Mouse (Mus musculus) hindbrain, postnatal 0 days (tissue): Measurements from ENCODE around the gene Esr1. TPM values are rescaled to one million over a fixed set of nuclear protein-coding genes. Genes with fewer than 3 reads are reported as not detected.
A peak's percentile ranks its signal among the peaks of the same experiment; 100 is the strongest.
"Not testable (repeated sequence)": the region's sequence is repeated elsewhere in the genome, so short reads cannot be mapped to it uniquely, and the experiment has no call there.

Experiments
- ATAC-seq: fragments of 200-750 bp; cut with Nextera tagmentation; 2 replicates; pipeline ENCODE4 v1.8.0; 2017; ENCODE audit warnings: mild to moderate bottlenecking, moderate TSS enrichment, moderate library complexity
- DNase-seq: peaks from one replicate; pipeline ENCODE4 v3.0.0-alpha.2; 2015; ENCODE audit warnings: low spot score
- H3K27ac ChIP-seq: fragments of 300-500 bp; sonication (generic); 2 replicates; pipeline ENCODE4 v1.5.1; 2014; ENCODE audit warnings: mild to moderate bottlenecking
- H3K27me3 ChIP-seq: fragments of 300-500 bp; sonication (generic); 2 replicates; pipeline ENCODE4 v1.6.1; 2014; ENCODE audit warnings: low read length, mixed read lengths; ENCODE audit not compliant: insufficient read depth
- H3K36me3 ChIP-seq: fragments of 300-500 bp; sonication (generic); 2 replicates; pipeline ENCODE4 v1.6.1; 2014; ENCODE audit warnings: low read length, mixed read lengths; ENCODE audit not compliant: insufficient read depth
- H3K4me1 ChIP-seq: fragments of 300-500 bp; sonication (generic); 2 replicates; pipeline ENCODE4 v1.6.1; 2014; ENCODE audit warnings: antibody characterized with exemption, low read length, mixed read lengths; ENCODE audit not compliant: insufficient read depth
- H3K4me2 ChIP-seq: fragments of 300-500 bp; sonication (generic); 2 replicates; pipeline ENCODE4 v1.6.1; 2014; ENCODE audit warnings: low read depth, mild to moderate bottlenecking, low read length, moderate library complexity, mixed read lengths
- H3K4me3 ChIP-seq: fragments of 300-500 bp; sonication (generic); 2 replicates; pipeline ENCODE4 v1.5.1; 2014; ENCODE audit warnings: low read length
- H3K9ac ChIP-seq: fragments of 300-500 bp; sonication (generic); replicated peaks from 2 replicates; pipeline ENCODE4 v1.6.1; 2014; ENCODE audit warnings: mild to moderate bottlenecking, low read length, moderate library complexity, mixed read lengths
- H3K9me3 ChIP-seq: fragments of 300-500 bp; sonication (generic); 2 replicates; pipeline ENCODE4 v1.6.1; 2016; ENCODE audit warnings: low read length, mixed read lengths
- CTCF ChIP-seq: IDR thresholded peaks from 2 replicates; pipeline ENCODE4 v1.5.1; 2016; ENCODE audit warnings: antibody characterized with exemption, control low read depth, low read depth
- WGBS: fragments of 180-500 bp; shearing (Covaris S2); extraction: QIAGEN DNeasy Blood & Tissue Kit; methylation state at CpG from one replicate; pipeline ENCODE4 v1.1.7; 2014; 5-methylcytosine and 5-hydroxymethylcytosine counted together
- polyA plus RNA-seq: library from polyadenylated mRNA; unstranded; fragments of >200 nt; fragmentation: Nextera tagmentation; extraction: Ambion mirVana; gene quantifications from 2 replicates; pipeline ENCODE4 v1.2.1, GENCODE M21; 2015
- total RNA-seq: library from RNA; depleted of rRNA; stranded (reverse); fragments of >200 nt; gene quantifications from 2 replicates; pipeline ENCODE4 v1.2.3, GENCODE M21; 2014

Gene Esr1
- total and polyA plus RNA-seq, 2 experiments from 2014 or later = 0.58 to 0.63 TPM

DNA sequence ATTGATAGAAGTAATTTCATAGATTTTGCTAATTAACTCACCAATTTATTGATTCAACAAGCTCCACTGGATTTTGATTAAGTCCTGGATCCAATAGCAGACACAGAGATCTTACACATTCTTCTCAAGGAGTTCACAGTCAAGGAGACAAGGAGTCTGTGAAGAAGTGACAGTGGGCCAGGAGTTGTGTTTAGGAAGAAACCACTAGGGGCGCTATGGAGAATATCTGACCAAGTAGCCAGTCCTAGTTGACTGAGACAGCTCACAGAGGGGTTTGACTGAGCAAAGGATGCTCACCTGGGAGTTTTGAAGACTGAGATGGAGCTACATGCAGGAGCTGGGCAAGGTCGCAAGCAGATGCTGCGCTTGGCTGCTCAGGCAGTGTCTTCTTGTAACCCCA is 113.5 kb downstream of the Esr1 start:
- 52% methylated on average over 3 of the region's 3 CpGs for WGBS
- H3K9me3 ChIP-seq = no peaks in the 10 kb centered on the region
- H3K27me3 ChIP-seq = no peaks in the 10 kb centered on the region
- peak; percentile 59 for DNase-seq
- no peak overlapping the region for H3K4me2 ChIP-seq
- H3K9ac ChIP-seq = no peak overlapping the region
- no peak overlapping the region for H3K4me3 ChIP-seq
- ATAC-seq = no peak
- H3K27ac ChIP-seq = no peak overlapping the region
- TF ChIP-seq CTCF = peak; percentile 54
- H3K4me1 ChIP-seq = no peaks in the 10 kb centered on the region
- no peaks in the 10 kb centered on the region for H3K36me3 ChIP-seq

DNA sequence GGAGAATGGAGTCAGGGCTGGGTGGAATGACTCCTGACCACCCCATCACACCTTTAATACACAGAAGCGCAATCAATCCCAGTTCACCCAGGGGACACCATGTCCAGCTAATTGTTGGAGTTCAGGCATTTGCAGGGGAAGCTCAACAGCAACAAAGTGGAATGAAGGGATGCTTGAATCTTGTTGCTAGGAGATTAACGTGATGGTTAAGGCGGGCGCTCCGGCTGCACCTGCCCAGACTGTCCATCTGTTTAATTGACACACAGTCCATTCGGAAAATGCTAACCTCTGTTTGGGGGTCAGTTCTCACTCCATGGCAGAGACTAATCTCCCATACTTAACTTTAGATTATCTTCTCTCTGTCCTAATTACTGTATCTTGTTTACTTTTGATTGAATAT is 114.7 kb downstream of the Esr1 start:
- Histone ChIP-seq H3K4me3 (no peak overlapping the region), H3K27me3 (no peaks in the 10 kb centered on the region), H3K9ac (no peak overlapping the region), H3K36me3 (no peaks in the 10 kb centered on the region), H3K9me3 (no peaks in the 10 kb centered on the region), H3K4me1 (no peaks in the 10 kb centered on the region), H3K27ac (no peak overlapping the region), H3K4me2 (no peak overlapping the region)
- ATAC-seq (no peak), DNase-seq (peak; percentile 11)
- 47% methylated on average over 6 of the region's 6 CpGs for WGBS
- no peak for TF ChIP-seq CTCF

DNA sequence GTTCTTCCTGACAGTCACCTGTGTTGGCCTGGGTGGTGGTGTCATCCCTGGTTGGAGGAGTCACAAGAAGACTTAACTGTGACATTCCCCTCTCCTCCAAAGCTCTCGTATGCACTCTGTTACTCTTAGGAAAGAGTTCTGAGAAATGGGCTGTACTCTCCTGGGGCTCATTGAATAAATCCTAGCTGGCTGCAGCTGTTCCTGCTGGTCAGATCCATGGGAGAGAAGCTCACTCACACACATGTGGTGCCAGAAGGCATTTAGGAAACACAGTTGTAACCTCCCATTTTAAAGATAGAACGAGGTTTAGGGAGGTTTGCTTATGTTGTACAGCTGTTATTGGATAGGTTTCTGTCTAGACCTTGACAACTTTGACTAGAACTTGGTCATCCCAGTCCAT is 120.9 kb downstream of the Esr1 start:
- DNase-seq (no peak), ATAC-seq (no peak)
- Histone ChIP-seq H3K4me1 (no peaks in the 10 kb centered on the region), H3K4me3 (no peak overlapping the region), H3K36me3 (no peaks in the 10 kb centered on the region), H3K27me3 (no peaks in the 10 kb centered on the region), H3K27ac (no peak overlapping the region), H3K9ac (no peak overlapping the region), H3K4me2 (no peak overlapping the region), H3K9me3 (no peaks in the 10 kb centered on the region)
- TF ChIP-seq CTCF = no peak
- 83% methylated on average over 2 of the region's 2 CpGs for WGBS

DNA sequence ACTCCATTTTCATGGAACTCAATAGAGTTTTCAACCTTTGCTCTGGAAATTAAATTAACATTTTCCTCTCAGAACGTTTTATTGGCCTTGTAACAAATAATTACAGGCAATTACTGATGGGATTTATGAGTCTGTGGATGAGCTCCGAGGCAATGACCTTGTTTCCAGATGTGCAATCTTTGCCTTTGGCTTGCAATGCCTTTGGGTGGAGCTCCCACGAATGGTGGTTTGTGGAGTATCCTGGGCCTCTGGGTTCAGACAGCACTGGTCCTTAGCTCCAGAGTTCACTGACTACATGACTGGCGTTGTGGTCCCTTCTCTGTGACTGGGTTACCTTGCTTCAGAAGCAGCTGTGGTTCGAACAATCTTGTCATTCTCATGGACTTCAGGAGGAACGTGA is 122.6 kb downstream of the Esr1 start:
- H3K9me3 ChIP-seq = no peaks in the 10 kb centered on the region
- ATAC-seq (no peak), DNase-seq (no peak)
- no peaks in the 10 kb centered on the region for H3K36me3 ChIP-seq
- H3K4me2 ChIP-seq = no peak overlapping the region
- no peak overlapping the region for H3K27ac ChIP-seq
- H3K4me3 ChIP-seq = no peak overlapping the region
- no peak overlapping the region for H3K9ac ChIP-seq
- H3K27me3 ChIP-seq = no peaks in the 10 kb centered on the region
- 78% methylated on average over 6 of the region's 6 CpGs for WGBS
- H3K4me1 ChIP-seq = no peaks in the 10 kb centered on the region
- no peak for TF ChIP-seq CTCF

DNA sequence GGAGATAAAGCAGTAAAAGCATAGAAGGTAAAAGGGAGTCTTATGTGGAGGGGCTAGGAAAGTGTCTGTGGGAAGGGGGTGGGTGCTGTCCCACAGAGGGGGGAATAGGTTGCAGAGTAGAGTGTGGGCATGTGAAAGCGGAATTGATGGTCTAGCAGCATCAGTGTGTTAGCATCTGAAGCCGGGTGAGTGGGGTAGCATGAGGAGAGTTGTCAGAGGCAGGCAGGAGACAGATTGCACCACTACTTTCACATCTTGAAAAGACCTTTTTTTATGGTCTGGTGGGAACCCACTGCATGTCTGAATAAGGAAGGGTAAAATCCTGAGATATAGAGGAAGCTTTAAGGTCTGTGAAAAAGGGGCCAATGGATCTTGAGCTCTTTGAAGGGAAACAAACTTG is 123.5 kb downstream of the Esr1 start:
- no peak for ATAC-seq
- WGBS = 93% methylated on average over 2 of the region's 2 CpGs

DNA sequence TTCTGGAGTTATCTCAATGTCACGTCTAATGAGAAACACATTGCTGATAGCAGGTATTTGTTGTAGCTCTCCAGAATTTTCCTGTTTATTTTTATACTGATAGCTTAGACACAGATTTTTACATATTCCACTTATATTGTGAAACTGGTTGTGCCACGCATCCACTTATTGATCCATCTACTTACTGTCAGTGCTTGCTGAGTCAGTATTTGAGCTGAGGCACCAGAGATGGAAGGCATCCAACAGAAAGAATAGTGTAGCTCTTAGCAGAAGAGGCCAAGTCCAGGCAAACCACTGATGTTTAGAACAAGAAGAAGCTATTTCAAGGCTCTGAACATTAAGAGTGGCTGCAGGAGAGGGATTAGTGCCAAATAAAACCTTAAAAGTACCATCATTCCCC is 126.9 kb downstream of the Esr1 start:
- TF ChIP-seq CTCF = no peak
- Histone ChIP-seq H3K9me3 (no peaks in the 10 kb centered on the region), H3K4me3 (no peak overlapping the region), H3K27ac (no peak overlapping the region), H3K4me2 (no peak overlapping the region), H3K9ac (no peak overlapping the region), H3K36me3 (no peaks in the 10 kb centered on the region), H3K4me1 (no peaks in the 10 kb centered on the region), H3K27me3 (no peaks in the 10 kb centered on the region)
- no peak for ATAC-seq
- 93% methylated on average over 2 of the region's 2 CpGs for WGBS
- DNase-seq = no peak

More for the DNA sequence above, 123.5 kb downstream of the Esr1 start:
- H3K9ac ChIP-seq = no peak overlapping the region
- H3K36me3 ChIP-seq = no peaks in the 10 kb centered on the region
- H3K4me2 ChIP-seq = no peak overlapping the region
- no peak for TF ChIP-seq CTCF
- no peaks in the 10 kb centered on the region for H3K27me3 ChIP-seq
- no peaks in the 10 kb centered on the region for H3K4me1 ChIP-seq
- H3K4me3 ChIP-seq = no peak overlapping the region
- DNase-seq = no peak
- H3K27ac ChIP-seq = no peak overlapping the region
- no peaks in the 10 kb centered on the region for H3K9me3 ChIP-seq

DNA sequence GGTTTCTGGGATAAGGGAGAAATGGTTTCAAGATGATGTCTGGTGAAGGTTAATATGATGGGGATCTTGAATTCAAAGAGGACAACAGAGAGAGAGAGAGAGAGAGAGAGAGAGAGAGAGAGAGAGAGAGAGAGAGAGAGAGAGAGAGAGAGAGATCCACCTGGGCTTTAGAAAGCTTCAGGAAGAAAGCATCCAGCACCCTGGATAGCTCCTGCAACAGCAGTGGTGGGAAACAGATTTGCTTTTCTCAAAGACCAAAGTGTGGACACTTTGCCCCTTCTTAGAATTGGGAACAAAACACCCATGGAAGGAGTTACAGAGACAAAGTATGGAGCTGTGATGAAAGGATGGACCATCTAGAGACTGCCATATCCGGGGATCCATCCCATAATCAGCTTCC is 139.7 kb downstream of the Esr1 start:
- not testable (repeated sequence) for ATAC-seq, H3K27ac ChIP-seq, H3K4me1 ChIP-seq, DNase-seq, H3K4me3 ChIP-seq, H3K9ac ChIP-seq, H3K27me3 ChIP-seq, H3K36me3 ChIP-seq, H3K4me2 ChIP-seq, H3K9me3 ChIP-seq
- 100% methylated on average over 1 of the region's 1 CpGs for WGBS
